Mouse (Mus musculus) erythroblast, embryonic 14.5 days (primary cell): Measurements from ENCODE around the gene Hacd2.

ENCODE experiments used
- GATA1 ChIP-seq: IDR thresholded peaks from 2 replicates; pipeline ENCODE4 v1.6.1; 2012; ENCODE audit warnings: low read length, inconsistent platforms, mixed read lengths
- TAL1 ChIP-seq: IDR thresholded peaks from 3 replicates; pipeline ENCODE4 v1.6.1; 2012; ENCODE audit warnings: low read length, inconsistent platforms, mixed read lengths

DNA sequence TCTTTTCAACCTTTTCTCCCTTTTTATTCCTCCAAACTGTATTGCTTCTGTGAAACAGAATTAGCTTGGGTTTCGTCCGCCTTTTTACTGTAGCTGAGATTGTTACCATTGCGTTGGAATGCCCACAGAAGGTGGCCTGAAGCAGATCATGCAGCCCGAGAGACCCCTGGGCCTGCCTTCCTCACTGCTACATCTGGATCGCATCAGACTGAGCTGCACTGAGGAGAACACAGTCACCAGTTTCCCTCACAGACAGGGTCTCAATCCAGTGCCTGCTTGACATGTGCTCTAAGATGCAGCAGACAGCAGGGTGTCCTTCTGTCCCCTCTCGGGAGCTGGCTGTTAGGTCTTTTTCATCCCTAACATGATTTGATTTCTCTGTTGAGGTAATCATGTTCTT lies 85.8 kb downstream of the Hacd2 start:
- TF ChIP-seq GATA1 (no peak), TAL1 (no peak)
